Mouse (Mus musculus): Measurements from ENCODE around the gene B3gnt3. TPM values are rescaled to one million over a fixed set of nuclear protein-coding genes. Genes with fewer than 3 reads are reported as not detected.

Gene B3gnt3
- polyA plus RNA-seq, 1 experiment from 2014 or later, result 0.11 TPM

DNA sequence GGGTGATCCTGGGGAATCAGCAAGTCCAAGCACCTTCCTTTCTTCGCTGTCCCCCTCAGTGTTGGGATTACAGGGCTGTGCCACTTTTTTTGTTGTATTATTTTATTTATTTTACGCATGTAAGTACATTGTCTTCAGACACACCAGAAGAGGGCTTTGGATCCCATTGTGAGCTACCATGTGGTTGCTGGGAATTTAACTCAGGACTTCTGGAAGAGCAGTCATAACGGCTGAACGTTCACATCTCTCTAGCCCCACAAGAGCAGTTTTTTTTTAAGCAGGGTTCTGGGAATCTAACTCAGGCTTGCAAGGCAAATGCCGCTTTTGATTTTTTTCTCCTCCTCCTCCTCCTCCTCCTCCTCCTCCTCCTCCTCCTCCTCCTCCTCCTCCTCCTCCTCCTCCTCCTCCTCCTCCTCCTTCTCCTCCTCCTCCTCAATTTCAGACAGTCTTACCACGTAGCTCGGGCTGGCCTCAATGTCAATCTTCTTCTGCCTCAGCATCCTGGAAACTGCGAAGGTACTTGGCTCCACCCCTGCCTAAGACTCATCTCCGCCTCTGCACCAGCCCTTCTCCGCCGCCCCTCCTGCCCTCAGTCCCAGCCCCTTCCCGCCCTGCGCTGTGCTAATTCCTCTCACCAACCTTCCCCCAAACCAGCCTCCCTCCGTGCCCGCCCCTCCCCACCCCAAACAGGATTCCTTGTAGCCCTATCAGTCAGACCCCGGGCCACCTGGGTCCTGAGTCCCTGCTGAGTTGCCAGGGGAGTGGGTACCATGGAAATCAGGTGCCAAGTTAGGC, 27.4 kb upstream of the B3gnt3 start:
- ATAC-seq (ENCODE audit: low read depth), result 0 out of 2 replicates have a peak, but pooled peaks have one; percentile 5
- Histone ChIP-seq H3K27me3 (ENCODE audit: control insufficient read depth, insufficient read depth, low read length) (no peaks in the 10 kb centered on the region), H3K9ac (replicated peaks; ENCODE audit: low read depth, low read length) (peak overlapping the region; percentile 53), H3K4me2 (ENCODE audit: low read depth, low read length) (peak overlapping the region; percentile 72), H3K36me3 (ENCODE audit: control insufficient read depth, insufficient read depth, low read length) (no peaks in the 10 kb centered on the region), H3K27ac (ENCODE audit: low read depth, low read length) (peak overlapping the region; percentile 77), H3K9me3 (ENCODE audit: control insufficient read depth, low read length) (no peaks in the 10 kb centered on the region), H3K4me1 (ENCODE audit: control insufficient read depth, insufficient read depth, low read length) (peaks cover 11% of the 10 kb centered on the region), H3K4me3 (ENCODE audit: low read depth, low read length) (peak overlapping the region; percentile 33)
- WGBS, result 4% methylated on average over 10 of the region's 16 CpGs

DNA sequence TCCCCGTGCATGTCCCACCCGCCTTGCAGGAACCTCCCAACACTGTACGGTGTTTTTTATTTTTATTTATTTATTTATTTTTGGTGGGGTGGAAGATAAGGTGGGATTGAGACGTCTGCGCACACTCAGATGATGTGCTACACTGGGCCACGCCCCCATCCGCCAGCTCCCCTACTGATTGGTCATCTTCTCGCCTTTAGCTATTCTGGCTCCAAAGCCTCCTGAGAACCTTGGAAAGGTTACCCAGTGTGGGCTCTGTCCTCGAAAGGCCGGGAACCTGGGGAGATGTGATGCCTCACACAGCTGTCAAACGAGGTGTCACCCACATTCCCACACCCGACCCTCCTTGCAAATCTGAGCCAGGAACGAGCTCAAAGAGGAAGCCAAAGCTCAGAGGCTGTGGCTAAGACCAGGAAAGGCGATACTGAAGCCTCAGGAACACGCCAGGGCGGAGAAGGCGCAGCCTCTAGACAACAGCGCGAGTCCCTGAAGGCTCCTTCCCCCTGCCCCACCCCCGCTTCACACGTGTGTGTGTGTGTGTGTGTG, 26.7 kb upstream of the B3gnt3 start:
- H3K4me3 ChIP-seq (ENCODE audit: low read depth, low read length), result peak overlapping the region; percentile 33
- peak overlapping the region; percentile 77 for H3K27ac ChIP-seq (ENCODE audit: low read depth, low read length)
- H3K27me3 ChIP-seq (ENCODE audit: control insufficient read depth, insufficient read depth, low read length), result no peaks in the 10 kb centered on the region
- H3K4me1 ChIP-seq (ENCODE audit: control insufficient read depth, insufficient read depth, low read length), result peaks cover 12% of the 10 kb centered on the region
- peak; percentile 62 for ATAC-seq (ENCODE audit: low read depth)
- 5% methylated on average over 20 of the region's 21 CpGs for WGBS
- H3K9ac ChIP-seq (replicated peaks; ENCODE audit: low read depth, low read length), result peak overlapping the region; percentile 53
- no peaks in the 10 kb centered on the region for H3K36me3 ChIP-seq (ENCODE audit: control insufficient read depth, insufficient read depth, low read length)
- no peaks in the 10 kb centered on the region for H3K9me3 ChIP-seq (ENCODE audit: control insufficient read depth, low read length)
- H3K4me2 ChIP-seq (ENCODE audit: low read depth, low read length), result peak overlapping the region; percentile 72

DNA sequence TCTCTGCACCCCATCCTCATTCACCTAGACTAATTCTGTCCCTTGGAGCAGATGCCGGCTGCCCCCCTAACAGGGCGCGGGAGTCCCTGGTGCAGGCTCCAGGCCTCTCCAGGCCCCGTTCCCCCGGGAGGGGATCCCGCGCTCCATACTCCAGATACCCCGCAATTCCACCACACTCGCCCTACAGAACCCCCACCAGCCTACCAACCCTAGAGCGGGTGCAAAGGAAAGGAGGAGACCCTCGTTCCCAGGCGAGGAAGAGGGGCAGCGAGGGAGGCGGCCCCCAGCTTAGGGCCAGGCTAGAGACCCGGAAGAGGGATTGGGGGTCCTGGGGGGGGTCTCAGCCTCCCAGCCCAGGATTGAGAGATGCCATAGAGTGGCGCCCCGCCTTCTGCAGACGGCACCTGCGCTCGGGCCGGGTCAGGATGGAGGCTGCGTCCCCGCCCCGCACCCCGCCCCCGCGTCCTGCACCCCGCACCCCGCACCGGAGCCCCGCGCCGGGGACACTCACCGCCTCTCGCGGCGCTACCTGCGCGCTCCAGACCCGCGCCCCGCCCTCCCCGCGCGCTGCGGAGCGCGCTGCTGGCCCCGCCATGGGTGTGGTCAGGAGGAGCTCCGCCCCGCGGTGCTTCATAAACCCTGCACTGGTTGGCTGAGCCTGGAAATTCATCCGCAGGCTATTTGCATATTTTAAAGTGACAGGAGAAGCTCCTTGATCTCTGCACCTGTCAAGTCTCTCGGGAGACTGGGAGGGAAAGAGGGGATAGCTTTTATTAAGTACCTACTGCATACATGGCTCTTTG, 23.7 kb upstream of the B3gnt3 start, which contains the start of gene Fcho1:
Gene Fcho1 (minus strand): TSS at position 595 of the 803 bp plus-strand sequence.
- peaks cover 27% of the 10 kb centered on the region for H3K4me1 ChIP-seq (ENCODE audit: control insufficient read depth, insufficient read depth, low read length)
- H3K9ac ChIP-seq (replicated peaks; ENCODE audit: low read depth, low read length), result peak within 1 kb of the TSS; percentile 87
- H3K27me3 ChIP-seq (ENCODE audit: control insufficient read depth, insufficient read depth, low read length), result no peaks in the 10 kb centered on the region
- H3K27ac ChIP-seq (ENCODE audit: low read depth, low read length), result peak within 1 kb of the TSS; percentile 64
- H3K4me3 ChIP-seq (ENCODE audit: low read depth, low read length), result peak within 1 kb of the TSS; percentile 70
- no peaks in the 10 kb centered on the region for H3K9me3 ChIP-seq (ENCODE audit: control insufficient read depth, low read length)
- H3K36me3 ChIP-seq (ENCODE audit: control insufficient read depth, insufficient read depth, low read length), result no peaks in the 10 kb centered on the region
- 1% methylated on average over 54 of the region's 54 CpGs for WGBS
- ATAC-seq (ENCODE audit: low read depth), result peak; percentile 84
- peak within 1 kb of the TSS; percentile 74 for H3K4me2 ChIP-seq (ENCODE audit: low read depth, low read length)

DNA sequence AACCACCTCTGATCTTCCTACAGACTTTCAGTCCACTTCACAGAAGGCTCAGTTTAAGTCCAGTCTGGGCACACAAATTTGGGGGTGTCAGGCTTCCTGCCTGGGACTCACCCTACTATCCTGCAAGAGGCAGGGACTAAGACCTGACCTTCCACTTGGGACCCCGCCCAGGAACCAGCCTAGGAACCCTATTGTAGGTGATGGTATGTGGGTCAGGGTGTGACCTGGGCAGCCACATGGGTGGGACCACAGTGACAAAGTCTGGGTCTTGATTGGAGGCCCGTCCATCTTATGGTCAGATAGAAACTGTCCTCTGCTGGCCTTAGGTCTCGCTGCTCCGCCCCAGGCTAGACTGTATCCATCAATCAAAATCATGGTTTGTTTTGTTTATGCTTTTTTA, 22.8 kb upstream of the B3gnt3 start:
- 55% methylated on average over 4 of the region's 4 CpGs for WGBS
- H3K4me1 ChIP-seq (ENCODE audit: control insufficient read depth, insufficient read depth, low read length), result peaks cover 35% of the 10 kb centered on the region
- H3K27me3 ChIP-seq (ENCODE audit: control insufficient read depth, insufficient read depth, low read length), result no peaks in the 10 kb centered on the region
- no peaks in the 10 kb centered on the region for H3K36me3 ChIP-seq (ENCODE audit: control insufficient read depth, insufficient read depth, low read length)
- ATAC-seq (ENCODE audit: low read depth), result no peak
- no peaks in the 10 kb centered on the region for H3K9me3 ChIP-seq (ENCODE audit: control insufficient read depth, low read length)
- no peak overlapping the region for H3K9ac ChIP-seq (replicated peaks; ENCODE audit: low read depth, low read length)
- H3K4me3 ChIP-seq (ENCODE audit: low read depth, low read length), result peak overlapping the region; percentile 70; the same call in 1 of the 2 replicates
- no peak overlapping the region for H3K27ac ChIP-seq (ENCODE audit: low read depth, low read length)
- H3K4me2 ChIP-seq (ENCODE audit: low read depth, low read length), result peak overlapping the region; percentile 74

DNA sequence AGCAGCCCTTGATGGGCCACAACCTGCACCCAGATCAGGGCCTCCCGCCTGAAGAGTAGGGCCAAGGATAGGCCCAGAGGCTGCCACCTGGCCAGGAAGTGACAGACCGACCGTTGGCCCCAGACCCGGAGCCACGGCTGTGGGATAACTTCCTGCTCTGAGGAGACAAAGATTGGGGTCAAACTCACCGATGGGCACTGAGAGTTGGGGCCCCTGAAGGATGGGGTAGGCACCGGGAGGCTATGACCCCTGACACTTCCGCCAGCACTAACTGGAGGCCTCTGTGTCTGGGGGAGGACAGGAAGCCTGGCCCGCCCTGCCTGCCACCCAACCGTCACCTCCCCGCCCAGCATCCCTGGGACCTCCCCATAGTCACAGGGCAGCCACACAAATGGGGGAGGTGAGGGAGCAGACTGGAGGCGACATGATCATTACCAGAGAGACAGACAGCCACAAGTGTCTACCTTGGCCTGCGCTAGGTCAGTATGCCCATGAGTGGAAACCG, 21.5 kb upstream of the B3gnt3 start:
- H3K9ac ChIP-seq (replicated peaks; ENCODE audit: low read depth, low read length), result no peak overlapping the region
- H3K9me3 ChIP-seq (ENCODE audit: control insufficient read depth, low read length), result no peaks in the 10 kb centered on the region
- H3K27me3 ChIP-seq (ENCODE audit: control insufficient read depth, insufficient read depth, low read length), result no peaks in the 10 kb centered on the region
- no peak overlapping the region for H3K4me2 ChIP-seq (ENCODE audit: low read depth, low read length)
- H3K36me3 ChIP-seq (ENCODE audit: control insufficient read depth, insufficient read depth, low read length), result 0 out of 2 replicates have a peak, but pooled peaks cover under 1% of the 10 kb centered on the region
- H3K27ac ChIP-seq (ENCODE audit: low read depth, low read length), result no peak overlapping the region
- ATAC-seq (ENCODE audit: low read depth), result no peak
- H3K4me3 ChIP-seq (ENCODE audit: low read depth, low read length), result no peak overlapping the region
- 64% methylated on average over 14 of the region's 14 CpGs for WGBS
- peaks cover 44% of the 10 kb centered on the region for H3K4me1 ChIP-seq (ENCODE audit: control insufficient read depth, insufficient read depth, low read length)

DNA sequence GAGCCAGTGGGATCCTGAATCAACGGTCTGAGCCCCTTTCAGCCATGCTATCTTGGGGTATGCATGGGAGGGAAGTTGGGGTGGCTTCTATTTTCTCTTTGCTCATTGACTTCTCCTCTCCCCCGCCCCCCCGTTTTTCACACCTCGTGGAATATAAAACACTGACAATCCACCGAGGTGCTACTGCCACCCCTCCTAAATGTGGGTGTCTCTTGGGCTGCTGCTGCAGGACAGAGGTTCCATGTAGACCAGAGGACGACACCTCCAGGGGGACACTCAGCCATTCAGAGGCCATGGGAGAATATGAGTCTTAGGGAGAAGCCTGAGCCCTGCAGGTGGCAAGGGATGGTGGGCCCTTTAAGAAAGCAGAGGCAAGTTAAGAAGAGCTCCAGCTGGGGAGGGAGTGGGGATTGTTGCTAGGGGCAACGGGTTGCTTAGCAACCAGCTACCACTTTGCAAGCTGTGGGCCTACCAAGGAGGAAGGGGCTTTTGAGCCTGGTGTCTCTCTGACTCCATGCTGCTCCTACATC, 18.4 kb upstream of the B3gnt3 start:
- H3K9ac ChIP-seq (replicated peaks; ENCODE audit: low read depth, low read length), result no peak overlapping the region; the same call in 1 of the 2 replicates
- H3K27me3 ChIP-seq (ENCODE audit: control insufficient read depth, insufficient read depth, low read length), result no peaks in the 10 kb centered on the region
- peak; percentile 78 for ATAC-seq (ENCODE audit: low read depth)
- H3K36me3 ChIP-seq (ENCODE audit: control insufficient read depth, insufficient read depth, low read length), result peaks cover 18% of the 10 kb centered on the region
- H3K4me1 ChIP-seq (ENCODE audit: control insufficient read depth, insufficient read depth, low read length), result peaks cover 46% of the 10 kb centered on the region
- peak overlapping the region; percentile 4; the same call in 1 of the 2 replicates for H3K4me2 ChIP-seq (ENCODE audit: low read depth, low read length)
- H3K4me3 ChIP-seq (ENCODE audit: low read depth, low read length), result no peak overlapping the region
- no peaks in the 10 kb centered on the region for H3K9me3 ChIP-seq (ENCODE audit: control insufficient read depth, low read length)
- peak overlapping the region; percentile 70; the same call in 1 of the 2 replicates for H3K27ac ChIP-seq (ENCODE audit: low read depth, low read length)
- WGBS, result 26% methylated on average over 7 of the region's 7 CpGs

DNA sequence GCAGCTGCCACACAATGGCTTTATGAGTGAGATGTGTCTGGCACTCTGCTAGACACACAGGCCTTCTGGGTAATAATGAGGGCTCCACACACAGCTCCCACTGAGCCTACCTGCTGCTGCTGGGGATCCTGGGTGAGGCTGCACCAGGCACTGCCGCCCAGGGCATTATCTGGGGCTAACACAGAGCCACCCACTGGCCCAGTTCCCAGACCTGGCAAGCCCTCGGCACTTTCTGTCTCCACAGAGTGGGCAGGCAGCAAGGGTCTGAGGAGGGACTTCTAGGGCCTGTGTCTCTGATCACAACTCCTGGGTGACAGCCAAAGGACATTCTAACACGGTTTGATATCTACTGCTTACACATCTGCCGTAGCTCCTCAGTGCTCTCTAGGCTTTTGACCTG, 17.6 kb upstream of the B3gnt3 start:
- H3K4me2 ChIP-seq (ENCODE audit: low read depth, low read length), result no peak overlapping the region
- peaks cover 39% of the 10 kb centered on the region for H3K4me1 ChIP-seq (ENCODE audit: control insufficient read depth, insufficient read depth, low read length)
- peak; percentile 46 for ATAC-seq (ENCODE audit: low read depth)

DNA sequence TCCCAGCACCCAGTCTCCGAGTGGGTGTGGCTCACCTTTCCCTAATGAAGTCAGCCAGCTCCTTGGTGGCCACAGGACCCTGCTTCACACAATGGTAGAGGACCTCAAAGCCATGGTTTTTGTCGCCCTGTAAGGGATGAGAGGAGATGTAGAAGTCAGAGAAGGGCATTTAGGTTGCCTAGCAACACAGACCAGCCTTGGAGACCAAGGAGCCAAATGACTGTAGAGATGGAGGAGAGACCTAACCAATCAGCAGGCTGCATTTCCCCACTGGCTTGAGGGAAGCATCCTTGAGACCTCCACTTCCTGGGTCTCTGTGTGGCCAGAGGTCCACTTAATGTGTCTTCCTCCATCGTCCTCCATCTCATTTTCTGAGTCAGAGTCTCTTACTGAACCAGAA, 16.7 kb upstream of the B3gnt3 start:
- Histone ChIP-seq H3K27me3 (ENCODE audit: control insufficient read depth, insufficient read depth, low read length) (no peaks in the 10 kb centered on the region), H3K9me3 (ENCODE audit: control insufficient read depth, low read length) (no peaks in the 10 kb centered on the region), H3K27ac (ENCODE audit: low read depth, low read length) (no peak overlapping the region), H3K4me1 (ENCODE audit: control insufficient read depth, insufficient read depth, low read length) (peaks cover 36% of the 10 kb centered on the region), H3K4me2 (ENCODE audit: low read depth, low read length) (no peak overlapping the region), H3K9ac (replicated peaks; ENCODE audit: low read depth, low read length) (no peak overlapping the region), H3K36me3 (ENCODE audit: control insufficient read depth, insufficient read depth, low read length) (peaks cover 21% of the 10 kb centered on the region), H3K4me3 (ENCODE audit: low read depth, low read length) (no peak overlapping the region)
- no peak for ATAC-seq (ENCODE audit: low read depth)
- WGBS, result 29% methylated on average over 3 of the region's 3 CpGs

More for the DNA sequence above, 17.6 kb upstream of the B3gnt3 start:
- H3K27me3 ChIP-seq (ENCODE audit: control insufficient read depth, insufficient read depth, low read length), result no peaks in the 10 kb centered on the region
- no peak overlapping the region for H3K4me3 ChIP-seq (ENCODE audit: low read depth, low read length)
- peaks cover 21% of the 10 kb centered on the region for H3K36me3 ChIP-seq (ENCODE audit: control insufficient read depth, insufficient read depth, low read length)
- peak overlapping the region; percentile 52 for H3K27ac ChIP-seq (ENCODE audit: low read depth, low read length)
- 22% methylated on average over 4 of the region's 4 CpGs for WGBS
- no peak overlapping the region for H3K9ac ChIP-seq (replicated peaks; ENCODE audit: low read depth, low read length)
- no peaks in the 10 kb centered on the region for H3K9me3 ChIP-seq (ENCODE audit: control insufficient read depth, low read length)

All from neural tube, embryonic 14.5 days (tissue).